Comparison of ENCODE assay signal across 9 mouse cellular contexts in the genomic region with DNA sequence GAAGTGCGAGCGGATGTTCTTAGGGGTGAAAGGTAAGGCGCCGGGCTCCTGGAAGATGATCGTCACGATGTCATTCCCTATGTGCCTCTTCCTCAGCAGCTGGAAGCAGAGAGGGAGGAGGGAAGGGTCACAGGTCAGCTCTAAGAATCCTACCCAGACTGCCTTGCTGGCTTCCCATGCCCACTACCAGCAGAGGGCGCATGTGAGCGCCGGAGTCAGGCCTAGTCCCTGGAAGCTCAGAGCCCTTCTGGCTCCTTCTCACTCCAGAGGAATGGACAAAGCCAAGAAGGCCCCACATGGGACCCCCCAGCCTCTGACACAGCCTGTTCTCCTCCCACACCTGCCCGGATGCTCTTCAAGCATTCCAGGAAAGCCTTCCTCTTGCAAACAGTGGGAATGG.
DNase-seq lines count a peak whose midpoint lies in the region; ATAC-seq and TF ChIP-seq lines count a peak whose summit lies in the region.
"Had no signal": no experiment of that assay in that cellular context is flagged by ENCODE, and none has a peak within 500 bp of the region (broad histone marks: within the 10 kb centered on the region; RNA-seq: fewer than 3 reads in every experiment).

No protein-coding gene starts in this region.

- no peaks in the 10 kb centered on the region for H3K9me3 ChIP-seq in heart, postnatal 0 days (replicated peaks; ENCODE audit: control insufficient read depth, low read length)
- no peaks in the 10 kb centered on the region for H3K9me3 ChIP-seq in neural tube, embryonic 15.5 days (replicated peaks)
- H3K9me3 ChIP-seq: embryonic facial prominence, embryonic 15.5 days had no signal

- H3K36me3 ChIP-seq in heart, postnatal 0 days (replicated peaks; ENCODE audit: control insufficient read depth, insufficient read depth, low read length), result peaks cover 17% of the 10 kb centered on the region
- peaks cover 48% of the 10 kb centered on the region for H3K36me3 ChIP-seq in neural tube, embryonic 15.5 days
- no peaks in the 10 kb centered on the region for H3K36me3 ChIP-seq in testis, adult 2 months (ENCODE audit: control insufficient read depth, insufficient read depth, low read length)

- no peak overlapping the region for H3K4me3 ChIP-seq in bone marrow macrophage, adult 2 months (ENCODE audit: insufficient read depth, low read length)
- H3K4me3 ChIP-seq in heart, postnatal 0 days (ENCODE audit: low read depth, low read length), result no peak overlapping the region
- H3K4me3 ChIP-seq in neural tube, embryonic 15.5 days (replicated peaks), result no peak overlapping the region
- H3K4me3 ChIP-seq in testis, adult 2 months (ENCODE audit: control insufficient read depth, low read depth, low read length), result no peak overlapping the region
- H3K4me3 ChIP-seq: embryonic facial prominence, embryonic 15.5 days had no signal

- WGBS in heart, postnatal 0 days, result 26% methylated on average over 10 of the region's 10 CpGs
- WGBS in neural tube, embryonic 15.5 days, result 30% methylated on average over 10 of the region's 10 CpGs

- TF ChIP-seq POLR2A in bone marrow macrophage, adult 2 months (IDR thresholded peaks at IDR 0.05; ENCODE audit: borderline replicate concordance, low read depth, low read length), result no peak
- no peak for TF ChIP-seq POLR2A in testis, adult 2 months (IDR thresholded peaks at IDR 0.05; ENCODE audit: control insufficient read depth, low read depth, low read length)

- peak; percentile 96 for TF ChIP-seq CTCF in bone marrow macrophage, adult 2 months (IDR thresholded peaks at IDR 0.05; ENCODE audit: low read depth, low read length)
- TF ChIP-seq CTCF in heart, postnatal 0 days (IDR thresholded peaks at IDR 0.05; ENCODE audit: low read depth), result peak; percentile 95
- TF ChIP-seq CTCF in testis, adult 2 months (IDR thresholded peaks at IDR 0.05; ENCODE audit: control insufficient read depth, insufficient read depth, insufficient replicate concordance, low read depth, low read length), result peak; percentile 87

- no peak overlapping the region for H3K4me2 ChIP-seq in heart, postnatal 0 days (ENCODE audit: low read depth, low read length)
- H3K4me2 ChIP-seq in neural tube, embryonic 15.5 days, result no peak overlapping the region
- H3K4me2 ChIP-seq: embryonic facial prominence, embryonic 15.5 days had no signal

- peak; percentile 75 for ATAC-seq in erythroid progenitor cell, adult 5-6 weeks (replicated peaks; ENCODE audit: low FRiP score, poor library complexity, severe bottlenecking)
- peak; percentile 60 for ATAC-seq in heart, postnatal 0 days (ENCODE audit: insufficient read depth, low read depth)
- ATAC-seq in neural tube, embryonic 15.5 days (ENCODE audit: low FRiP score), result peak; percentile 54; the same call in 1 of the 2 replicates

- H3K9ac ChIP-seq in heart, postnatal 0 days (replicated peaks; ENCODE audit: low read depth, low read length), result no peak overlapping the region
- H3K9ac ChIP-seq in neural tube, embryonic 15.5 days (replicated peaks), result no peak overlapping the region
- H3K9ac ChIP-seq: embryonic facial prominence, embryonic 15.5 days had no signal

- DNase-seq in CD4-positive helper T cell, adult 2 months (ENCODE audit: low read depth, low spot score), result peak; percentile 68
- peak; percentile 65 for DNase-seq in heart, postnatal 0 days (ENCODE audit: low spot score)
- DNase-seq in kidney, postnatal 14 days, result peak; percentile 89
- peak; percentile 74 to 82 for DNase-seq in lung, adult 18-20 months

- TF ChIP-seq EP300 in heart, postnatal 0 days (IDR thresholded peaks at IDR 0.05; ENCODE audit: low read depth), result no peak

- H3K27me3 ChIP-seq in heart, postnatal 0 days (ENCODE audit: control insufficient read depth, insufficient read depth, low read length), result peaks cover 8% of the 10 kb centered on the region; the same call in 1 of the 2 replicates
- H3K27me3 ChIP-seq in neural tube, embryonic 15.5 days (replicated peaks), result no peaks in the 10 kb centered on the region
- no peaks in the 10 kb centered on the region for H3K27me3 ChIP-seq in testis, adult 2 months (ENCODE audit: control insufficient read depth, insufficient read depth, low read length)
- H3K27me3 ChIP-seq: embryonic facial prominence, embryonic 15.5 days had no signal

- H3K4me1 ChIP-seq in bone marrow macrophage, adult 2 months (ENCODE audit: control insufficient read depth, insufficient read depth, low read length), result peaks cover 14% of the 10 kb centered on the region
- H3K4me1 ChIP-seq in heart, postnatal 0 days (ENCODE audit: control insufficient read depth, insufficient read depth), result no peaks in the 10 kb centered on the region
- peaks cover 5% of the 10 kb centered on the region; the same call in 1 of the 2 replicates for H3K4me1 ChIP-seq in neural tube, embryonic 15.5 days
- no peaks in the 10 kb centered on the region for H3K4me1 ChIP-seq in testis, adult 2 months (ENCODE audit: control insufficient read depth, insufficient read depth, low read length)
- H3K4me1 ChIP-seq: embryonic facial prominence, embryonic 15.5 days had no signal

- no peak overlapping the region for H3K27ac ChIP-seq in bone marrow macrophage, adult 2 months (ENCODE audit: insufficient read depth, low read depth, low read length)
- no peak overlapping the region for H3K27ac ChIP-seq in heart, postnatal 0 days (ENCODE audit: low read depth)
- 0 out of 2 replicates have a peak overlapping the region, but pooled peaks have one; percentile 3 for H3K27ac ChIP-seq in neural tube, embryonic 15.5 days (replicated peaks)
- H3K27ac ChIP-seq in testis, adult 2 months (ENCODE audit: control insufficient read depth, insufficient read depth, low read depth, low read length), result no peak overlapping the region
- H3K27ac ChIP-seq: embryonic facial prominence, embryonic 15.5 days had no signal
